In genomic region chr1:180433796-180434566, GRCm38 (mm10) we compare ENCODE assay signal across 8 mouse cellular contexts. TPM values are rescaled to one million over a fixed set of nuclear protein-coding genes. Genes with fewer than 3 reads are reported as not detected.
DNase-seq lines count a peak whose midpoint lies in the region; ATAC-seq lines count a peak whose summit lies in the region.

No protein-coding gene starts in this region.

- peaks cover 69% of the 10 kb centered on the region for H3K27me3 ChIP-seq in liver, embryonic 12.5 days (replicated peaks)

- peak; percentile 59 for DNase-seq in urinary bladder, postnatal 14 days (ENCODE audit: low spot score)
- DNase-seq in urinary bladder, postnatal 25 days (ENCODE audit: low spot score) = no peak
- DNase-seq in cerebellum, postnatal 14 days = peak; percentile 82 to 83
- peak; percentile 56 for DNase-seq in gastrocnemius, postnatal 10 days
- peak; percentile 64 for DNase-seq in kidney, adult 9 months
- peak; percentile 72 for DNase-seq in neural tube, embryonic 10.5 days (ENCODE audit: extremely low spot score, low spot score)

- H3K27ac ChIP-seq in liver, embryonic 12.5 days = no peak overlapping the region

- no peak overlapping the region for H3K9ac ChIP-seq in liver, embryonic 12.5 days

- no peaks in the 10 kb centered on the region for H3K36me3 ChIP-seq in liver, embryonic 12.5 days

- no peak overlapping the region for H3K4me3 ChIP-seq in liver, embryonic 12.5 days

- H3K9me3 ChIP-seq in liver, embryonic 12.5 days (replicated peaks) = no peaks in the 10 kb centered on the region

- H3K4me1 ChIP-seq in liver, embryonic 12.5 days = peaks cover 24% of the 10 kb centered on the region

- peak; percentile 46 for ATAC-seq in liver, embryonic 12.5 days
- no peak for ATAC-seq in erythroid progenitor cell, adult 5-6 weeks (replicated peaks; ENCODE audit: low FRiP score, poor library complexity, severe bottlenecking)

- H3K4me2 ChIP-seq in liver, embryonic 12.5 days = no peak overlapping the region

- 21% methylated on average over 7 of the region's 7 CpGs for WGBS in liver, embryonic 12.5 days (ENCODE audit: insufficient replicate concordance)

RNA-seq across cellular contexts. Expression of gene Stum, which starts 49.3 kb away (rescaled TPM):
- total RNA-seq in gastrocnemius, postnatal 10 days (2021) = 1 to 10 TPM; 1.2 to 2.1 TPM
- 0.07 and 0.28 TPM in 2 replicates for polyA plus RNA-seq in liver, embryonic 12.5 days (2016; fragmentation: Nextera tagmentation; extraction: Ambion mirVana)
- not detected in 2 replicates for total RNA-seq in erythroid progenitor cell, adult 5-6 weeks (2015; ENCODE audit: low replicate concordance)
- total RNA-seq in erythroid progenitor cell, adult 5-6 weeks (2017; ENCODE audit: low replicate concordance) = not detected in 2 replicates
